Mouse (Mus musculus): ENCODE data around the gene Magi1. TPM values are rescaled to one million over a fixed set of nuclear protein-coding genes. Genes with fewer than 3 reads are reported as not detected.

The Magi1 gene
- polyA plus RNA-seq, 1 experiment, result 3.4 TPM

GRCm38 (mm10) chr6:93968721-93969120 is 315.0 kb downstream of the Magi1 start:
- no peak overlapping the region for H3K4me2 ChIP-seq (ENCODE audit: low read depth)
- no peaks in the 10 kb centered on the region for H3K27me3 ChIP-seq (ENCODE audit: control insufficient read depth, insufficient read depth, insufficient read length)
- no peaks in the 10 kb centered on the region for H3K36me3 ChIP-seq (ENCODE audit: control insufficient read depth, insufficient read depth)
- TF ChIP-seq POLR2A (IDR thresholded peaks at IDR 0.05; ENCODE audit: insufficient read length, low read depth) (no peak), CEBPB (IDR thresholded peaks at IDR 0.05; ENCODE audit: insufficient read depth, poor library complexity, severe bottlenecking) (no peak), TCF3 (IDR thresholded peaks at IDR 0.05; ENCODE audit: insufficient read length, low read depth) (no peak), SRF (IDR thresholded peaks at IDR 0.05; ENCODE audit: control insufficient read depth, insufficient read length, low read depth) (no peak), USF1 (IDR thresholded peaks at IDR 0.05; ENCODE audit: low read depth) (no peak), MYOG (IDR thresholded peaks at IDR 0.05; ENCODE audit: control insufficient read depth in 1 of 3, insufficient read depth in 1 of 3, insufficient read length in 2 of 3, low read depth in 2 of 3) (no peak), MYOD1 (IDR thresholded peaks at IDR 0.05; ENCODE audit: control insufficient read depth in 1 of 3, insufficient read length in 2 of 3, low read depth in 2 of 3) (no peak), MAX (IDR thresholded peaks at IDR 0.05; ENCODE audit: low read depth) (no peak), E2F4 (IDR thresholded peaks at IDR 0.05; ENCODE audit: insufficient read depth) (no peak), REST (IDR thresholded peaks at IDR 0.05; ENCODE audit: insufficient read depth, insufficient read length) (no peak), POLR2AphosphoS2 (IDR thresholded peaks at IDR 0.05; ENCODE audit: insufficient read length, low read depth) (no peak), TCF12 (IDR thresholded peaks at IDR 0.05; ENCODE audit: insufficient read depth, poor library complexity, severe bottlenecking) (no peak)
- no peak overlapping the region for H3K4me3 ChIP-seq
- no peaks in the 10 kb centered on the region for H3K79me2 ChIP-seq (ENCODE audit: control insufficient read depth, insufficient read depth)
- no peak overlapping the region for H3ac ChIP-seq (ENCODE audit: control insufficient read depth, insufficient read length)

- Histone ChIP-seq H3K4me2 (ENCODE audit: low read depth) (no peak overlapping the region), H3K27me3 (ENCODE audit: control insufficient read depth, insufficient read depth, insufficient read length) (no peaks in the 10 kb centered on the region), H3K4me3 (no peak overlapping the region), H3K79me2 (ENCODE audit: control insufficient read depth, insufficient read depth) (no peaks in the 10 kb centered on the region), H3ac (ENCODE audit: control insufficient read depth, insufficient read length) (no peak overlapping the region), H3K36me3 (ENCODE audit: control insufficient read depth, insufficient read depth) (no peaks in the 10 kb centered on the region)
- TF ChIP-seq CEBPB (IDR thresholded peaks at IDR 0.05; ENCODE audit: insufficient read depth, poor library complexity, severe bottlenecking), result no peak
- no peak for TF ChIP-seq REST (IDR thresholded peaks at IDR 0.05; ENCODE audit: insufficient read depth, insufficient read length)
- no peak for TF ChIP-seq MYOG (IDR thresholded peaks at IDR 0.05; ENCODE audit: control insufficient read depth in 1 of 3, insufficient read depth in 1 of 3, insufficient read length in 2 of 3, low read depth in 2 of 3)
- no peak for TF ChIP-seq TCF12 (IDR thresholded peaks at IDR 0.05; ENCODE audit: insufficient read depth, poor library complexity, severe bottlenecking)
- TF ChIP-seq TCF3 (IDR thresholded peaks at IDR 0.05; ENCODE audit: insufficient read length, low read depth), result no peak
- no peak for TF ChIP-seq MAX (IDR thresholded peaks at IDR 0.05; ENCODE audit: low read depth)
- TF ChIP-seq E2F4 (IDR thresholded peaks at IDR 0.05; ENCODE audit: insufficient read depth), result no peak
- TF ChIP-seq MYOD1 (IDR thresholded peaks at IDR 0.05; ENCODE audit: control insufficient read depth in 1 of 3, insufficient read length in 2 of 3, low read depth in 2 of 3), result no peak
- no peak for TF ChIP-seq USF1 (IDR thresholded peaks at IDR 0.05; ENCODE audit: low read depth)
- no peak for TF ChIP-seq POLR2A (IDR thresholded peaks at IDR 0.05; ENCODE audit: insufficient read length, low read depth)
- no peak for TF ChIP-seq SRF (IDR thresholded peaks at IDR 0.05; ENCODE audit: control insufficient read depth, insufficient read length, low read depth)
- TF ChIP-seq POLR2AphosphoS2 (IDR thresholded peaks at IDR 0.05; ENCODE audit: insufficient read length, low read depth), result no peak
These were observed 320.9 kb downstream of the Magi1 start for GRCm38 (mm10) chr6:93962757-93963336.

GRCm38 (mm10) chr6:93961782-93962181 is 321.9 kb downstream of the Magi1 start:
- no peaks in the 10 kb centered on the region for H3K79me2 ChIP-seq (ENCODE audit: control insufficient read depth, insufficient read depth)
- no peak overlapping the region for H3ac ChIP-seq (ENCODE audit: control insufficient read depth, insufficient read length)
- no peak overlapping the region for H3K4me2 ChIP-seq (ENCODE audit: low read depth)
- TF ChIP-seq TCF12 (IDR thresholded peaks at IDR 0.05; ENCODE audit: insufficient read depth, poor library complexity, severe bottlenecking) (no peak), MAX (IDR thresholded peaks at IDR 0.05; ENCODE audit: low read depth) (no peak), E2F4 (IDR thresholded peaks at IDR 0.05; ENCODE audit: insufficient read depth) (no peak)
- H3K4me3 ChIP-seq, result no peak overlapping the region
- no peaks in the 10 kb centered on the region for H3K36me3 ChIP-seq (ENCODE audit: control insufficient read depth, insufficient read depth)
- H3K27me3 ChIP-seq (ENCODE audit: control insufficient read depth, insufficient read depth, insufficient read length), result no peaks in the 10 kb centered on the region

- no peak overlapping the region for H3ac ChIP-seq (ENCODE audit: control insufficient read depth, insufficient read length)
- TF ChIP-seq MAX (IDR thresholded peaks at IDR 0.05; ENCODE audit: low read depth) (no peak), E2F4 (IDR thresholded peaks at IDR 0.05; ENCODE audit: insufficient read depth) (no peak), MYOD1 (IDR thresholded peaks at IDR 0.05; ENCODE audit: control insufficient read depth in 1 of 3, insufficient read length in 2 of 3, low read depth in 2 of 3) (no peak), CEBPB (IDR thresholded peaks at IDR 0.05; ENCODE audit: insufficient read depth, poor library complexity, severe bottlenecking) (no peak), SRF (IDR thresholded peaks at IDR 0.05; ENCODE audit: control insufficient read depth, insufficient read length, low read depth) (no peak), TCF3 (IDR thresholded peaks at IDR 0.05; ENCODE audit: insufficient read length, low read depth) (no peak), MYOG (IDR thresholded peaks at IDR 0.05; ENCODE audit: control insufficient read depth in 1 of 3, insufficient read depth in 1 of 3, insufficient read length in 2 of 3, low read depth in 2 of 3) (no peak), REST (IDR thresholded peaks at IDR 0.05; ENCODE audit: insufficient read depth, insufficient read length) (no peak), TCF12 (IDR thresholded peaks at IDR 0.05; ENCODE audit: insufficient read depth, poor library complexity, severe bottlenecking) (no peak), POLR2A (IDR thresholded peaks at IDR 0.05; ENCODE audit: insufficient read length, low read depth) (no peak), USF1 (IDR thresholded peaks at IDR 0.05; ENCODE audit: low read depth) (no peak), POLR2AphosphoS2 (IDR thresholded peaks at IDR 0.05; ENCODE audit: insufficient read length, low read depth) (no peak)
These were observed 326.5 kb downstream of the Magi1 start for GRCm38 (mm10) chr6:93957172-93957571.

GRCm38 (mm10) chr6:93946612-93947011 is 337.1 kb downstream of the Magi1 start:
- Histone ChIP-seq H3K4me3 (no peak overlapping the region), H3K4me2 (ENCODE audit: low read depth) (no peak overlapping the region), H3ac (ENCODE audit: control insufficient read depth, insufficient read length) (no peak overlapping the region), H3K27me3 (ENCODE audit: control insufficient read depth, insufficient read depth, insufficient read length) (no peaks in the 10 kb centered on the region), H3K79me2 (ENCODE audit: control insufficient read depth, insufficient read depth) (no peaks in the 10 kb centered on the region), H3K36me3 (ENCODE audit: control insufficient read depth, insufficient read depth) (no peaks in the 10 kb centered on the region)
- no peak for TF ChIP-seq CEBPB (IDR thresholded peaks at IDR 0.05; ENCODE audit: insufficient read depth, poor library complexity, severe bottlenecking)
- TF ChIP-seq TCF12 (IDR thresholded peaks at IDR 0.05; ENCODE audit: insufficient read depth, poor library complexity, severe bottlenecking), result no peak
- no peak for TF ChIP-seq SRF (IDR thresholded peaks at IDR 0.05; ENCODE audit: control insufficient read depth, insufficient read length, low read depth)
- TF ChIP-seq POLR2AphosphoS2 (IDR thresholded peaks at IDR 0.05; ENCODE audit: insufficient read length, low read depth), result no peak
- no peak for TF ChIP-seq REST (IDR thresholded peaks at IDR 0.05; ENCODE audit: insufficient read depth, insufficient read length)
- TF ChIP-seq MYOG (IDR thresholded peaks at IDR 0.05; ENCODE audit: control insufficient read depth in 1 of 3, insufficient read depth in 1 of 3, insufficient read length in 2 of 3, low read depth in 2 of 3), result no peak
- no peak for TF ChIP-seq E2F4 (IDR thresholded peaks at IDR 0.05; ENCODE audit: insufficient read depth)
- no peak for TF ChIP-seq USF1 (IDR thresholded peaks at IDR 0.05; ENCODE audit: low read depth)
- no peak for TF ChIP-seq TCF3 (IDR thresholded peaks at IDR 0.05; ENCODE audit: insufficient read length, low read depth)
- no peak for TF ChIP-seq POLR2A (IDR thresholded peaks at IDR 0.05; ENCODE audit: insufficient read length, low read depth)
- no peak for TF ChIP-seq MAX (IDR thresholded peaks at IDR 0.05; ENCODE audit: low read depth)
- no peak for TF ChIP-seq MYOD1 (IDR thresholded peaks at IDR 0.05; ENCODE audit: control insufficient read depth in 1 of 3, insufficient read length in 2 of 3, low read depth in 2 of 3)

More at GRCm38 (mm10) chr6:93957172-93957571, 326.5 kb downstream of the Magi1 start:
- H3K4me2 ChIP-seq (ENCODE audit: low read depth), result no peak overlapping the region
- no peak overlapping the region for H3K4me3 ChIP-seq
- H3K27me3 ChIP-seq (ENCODE audit: control insufficient read depth, insufficient read depth, insufficient read length), result no peaks in the 10 kb centered on the region
- H3K36me3 ChIP-seq (ENCODE audit: control insufficient read depth, insufficient read depth), result no peaks in the 10 kb centered on the region
- no peaks in the 10 kb centered on the region for H3K79me2 ChIP-seq (ENCODE audit: control insufficient read depth, insufficient read depth)

All from myocyte (in vitro differentiated cells).